Mouse (Mus musculus): ENCODE data around the gene Wfdc6b.
"Not testable (repeated sequence)": the region's sequence is repeated elsewhere in the genome, so short reads cannot be mapped to it uniquely, and the experiment has no call there.

The Wfdc6b gene

DNA sequence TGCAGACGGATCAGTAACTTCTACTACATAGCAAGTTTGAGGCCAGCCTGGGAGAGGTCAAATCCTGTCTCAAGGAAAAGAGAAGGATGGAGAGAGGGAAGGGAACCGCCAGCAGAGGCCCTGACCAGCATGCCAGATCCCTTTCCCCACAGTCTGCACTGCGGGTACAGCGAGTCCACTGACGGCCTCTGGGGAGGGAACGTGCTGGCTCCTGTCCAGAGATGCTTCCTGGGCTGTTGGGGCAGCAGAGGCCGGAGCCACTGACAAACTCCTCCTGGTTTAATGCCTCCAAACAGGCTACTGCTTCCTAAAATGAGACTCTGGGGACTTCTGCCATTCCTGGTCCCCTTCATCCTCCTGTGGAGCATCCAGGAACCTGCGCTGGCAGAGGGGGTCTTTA lies at the start of gene Wfdc6b, which contains the start of gene Wfdc8:
TSS of gene Wfdc6b (plus strand) at position 52 of the 400 bp plus-strand sequence.
TSS of gene Wfdc8 (minus strand) at position 156 of the 400 bp plus-strand sequence.
- DNase-seq = not testable (repeated sequence)

DNA sequence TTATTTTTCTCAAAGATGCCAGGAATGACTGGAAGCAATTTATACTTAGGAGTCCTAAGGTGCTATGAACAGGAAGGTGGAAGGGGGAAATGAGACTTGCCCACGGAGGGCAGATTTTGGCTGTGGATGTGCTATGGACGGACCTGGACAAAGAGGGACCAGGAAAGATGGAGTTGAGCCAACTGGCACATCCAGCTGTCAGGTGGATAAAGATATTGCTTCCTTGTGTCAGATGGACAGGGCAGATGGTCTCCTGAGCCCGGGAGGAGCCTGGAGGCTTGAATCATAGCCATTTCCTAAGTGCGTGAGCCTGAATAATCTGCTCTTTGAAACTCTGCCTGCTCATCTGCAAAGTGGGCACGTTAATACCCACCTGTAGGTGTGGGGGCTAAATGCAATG lies 49.0 kb upstream of the Wfdc6b start:
- DNase-seq = no peak

DNA sequence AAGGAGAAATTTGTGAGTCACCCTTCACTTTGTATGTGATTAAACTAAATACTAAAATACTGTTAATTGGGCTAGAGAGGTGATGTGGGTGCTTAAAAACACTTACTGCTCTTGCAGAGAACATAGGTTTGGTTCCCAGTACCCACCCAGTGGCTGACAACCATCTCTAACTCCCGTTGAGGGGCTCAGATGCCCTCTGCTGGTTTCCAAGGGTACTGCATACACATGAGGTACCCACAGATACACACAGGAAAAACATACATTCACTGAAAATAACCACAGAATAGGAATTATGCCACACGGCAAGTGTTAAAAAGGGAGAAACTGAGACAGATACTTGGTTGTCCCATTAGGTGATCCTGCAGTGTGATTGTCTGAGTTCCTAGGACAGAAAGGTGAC lies 46.3 kb upstream of the Wfdc6b start:
- no peak for DNase-seq

DNA sequence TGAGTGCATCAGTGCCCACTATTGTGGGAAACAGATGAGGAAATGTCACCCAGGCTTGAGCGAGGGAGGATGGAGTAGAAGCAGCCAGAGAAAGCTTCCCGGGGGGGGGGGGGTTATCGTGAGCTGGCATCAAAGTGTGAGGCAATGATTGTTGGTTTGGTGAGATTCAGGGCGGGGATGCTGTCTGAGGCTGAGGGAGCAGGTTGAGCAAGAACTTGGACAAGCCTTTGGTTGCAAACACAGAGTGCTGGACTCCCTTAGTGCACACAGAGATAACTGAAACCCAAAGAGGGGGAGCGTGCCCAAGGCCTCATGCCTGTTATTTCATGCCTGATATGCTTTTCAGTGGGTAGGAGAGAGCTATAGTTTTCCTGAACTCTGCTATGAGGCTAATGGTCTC lies 45.9 kb upstream of the Wfdc6b start:
- DNase-seq = no peak

DNA sequence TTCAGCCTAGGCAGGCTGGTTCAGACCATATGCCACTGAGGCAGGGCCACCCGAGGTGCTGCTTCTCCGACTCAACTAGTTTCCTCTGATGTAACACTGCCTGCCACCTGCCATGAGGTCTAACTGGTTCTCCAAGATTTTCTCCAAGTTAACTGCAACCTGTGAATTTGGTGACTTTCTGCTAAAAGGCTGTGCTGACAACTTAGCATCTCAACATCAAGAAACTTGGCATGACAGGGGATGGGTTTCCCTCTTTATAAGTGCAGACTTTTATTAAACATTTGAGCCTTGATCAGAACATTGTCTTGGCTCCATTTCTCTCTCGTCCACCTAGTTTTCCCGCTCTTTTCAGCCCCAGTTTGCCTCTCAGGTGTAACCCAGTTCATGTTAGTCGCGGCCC lies 40.0 kb upstream of the Wfdc6b start, which contains the start of gene Spint3:
TSS of gene Spint3 (minus strand) at position 101 of the 400 bp plus-strand sequence.
- not testable (repeated sequence) for DNase-seq

DNA sequence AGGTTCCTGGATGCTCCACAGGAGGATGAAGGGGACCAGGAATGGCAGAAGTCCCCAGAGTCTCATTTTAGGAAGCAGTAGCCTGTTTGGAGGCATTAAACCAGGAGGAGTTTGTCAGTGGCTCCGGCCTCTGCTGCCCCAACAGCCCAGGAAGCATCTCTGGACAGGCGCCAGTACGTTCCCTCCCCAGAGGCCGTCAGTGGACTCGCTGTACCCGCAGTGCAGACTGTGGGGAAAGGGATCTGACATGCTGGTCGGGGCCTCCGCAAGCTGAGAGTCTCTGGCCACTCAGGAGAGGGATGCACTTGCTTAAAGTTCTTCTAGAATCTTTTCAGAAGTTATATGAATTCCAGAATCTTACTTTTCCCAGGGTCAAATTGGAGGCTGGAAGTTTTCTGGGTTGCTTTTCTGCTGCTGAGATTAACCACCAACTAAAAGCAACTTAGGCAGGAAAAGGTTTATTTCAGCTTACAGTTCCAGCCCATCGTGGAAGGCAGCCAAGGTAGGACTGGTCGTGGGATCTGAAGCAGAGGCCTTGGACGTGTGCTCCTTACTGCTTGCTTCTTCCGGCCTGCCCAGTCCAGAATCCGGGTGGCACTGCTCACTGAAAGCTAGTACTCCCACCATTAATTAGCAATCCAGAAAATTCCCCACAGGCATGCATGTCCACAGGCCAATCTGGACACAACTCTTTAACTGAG lies 28.1 kb upstream of the Wfdc6b start, which contains the start of gene Wfdc6a:
TSS of gene Wfdc6a (minus strand) at position 423 of the 701 bp plus-strand sequence.
- DNase-seq = not testable (repeated sequence)

DNA sequence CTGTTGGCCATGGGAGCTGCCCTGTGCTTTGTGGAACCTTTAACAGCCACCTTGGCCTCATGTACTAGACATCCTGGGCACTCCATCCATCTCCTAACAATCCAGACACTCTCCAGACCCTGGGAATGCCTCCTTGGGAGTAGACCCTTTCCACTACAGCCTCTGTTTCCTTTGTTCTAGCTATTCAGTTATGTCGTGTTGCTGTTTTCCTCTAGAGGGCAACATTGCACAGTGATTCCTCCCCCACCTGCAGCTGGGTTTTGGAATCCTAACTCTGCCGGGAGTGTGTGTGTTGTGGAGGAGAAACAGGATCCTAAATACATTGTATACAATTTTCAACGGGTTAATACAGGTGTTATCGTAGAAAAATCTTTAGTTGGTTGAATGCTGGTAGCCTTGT lies 21.3 kb upstream of the Wfdc6b start:
- no peak for DNase-seq

DNA sequence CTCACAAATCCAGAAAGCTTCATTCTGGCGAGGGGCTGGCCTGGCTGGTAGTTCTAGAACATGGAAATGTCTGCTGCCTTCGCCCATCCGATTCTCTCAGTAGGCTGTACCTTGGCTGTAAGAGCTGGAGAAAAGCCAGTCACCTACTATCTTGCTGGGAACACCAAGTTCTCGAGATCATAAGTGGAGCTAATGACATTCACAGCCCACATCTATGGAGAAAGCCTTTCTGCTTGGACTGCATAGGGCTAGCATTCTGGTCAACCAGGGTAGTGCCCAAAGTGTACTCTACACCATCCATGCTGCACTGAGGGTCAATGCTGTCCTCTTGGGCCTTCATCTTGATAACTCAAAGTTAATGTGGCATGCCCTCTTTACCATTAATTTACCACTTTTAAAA lies 19.8 kb upstream of the Wfdc6b start, which contains the start of gene Eppin:
TSS of gene Eppin (minus strand) at position 101 of the 400 bp plus-strand sequence.
- no peak for DNase-seq

DNA sequence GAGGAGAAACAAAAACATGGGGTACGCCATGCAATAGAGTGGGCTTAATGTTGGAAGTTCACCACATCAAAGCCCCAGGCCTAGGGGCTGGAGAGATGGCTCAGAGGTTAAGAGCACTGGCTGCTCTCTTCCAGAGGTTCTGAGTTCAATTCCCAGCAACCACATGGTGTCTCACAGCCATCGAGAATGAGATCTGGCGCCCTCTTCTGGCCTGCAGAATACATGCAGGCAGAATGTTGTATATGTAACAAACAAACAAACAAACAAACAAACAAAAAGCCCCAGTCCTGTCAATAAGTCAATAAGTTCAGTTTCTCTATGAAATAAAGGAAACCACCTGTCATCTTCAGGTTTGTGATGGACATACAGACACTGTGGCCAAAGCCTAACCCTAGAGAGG lies 13.1 kb upstream of the Wfdc6b start:
- DNase-seq = no peak

DNA sequence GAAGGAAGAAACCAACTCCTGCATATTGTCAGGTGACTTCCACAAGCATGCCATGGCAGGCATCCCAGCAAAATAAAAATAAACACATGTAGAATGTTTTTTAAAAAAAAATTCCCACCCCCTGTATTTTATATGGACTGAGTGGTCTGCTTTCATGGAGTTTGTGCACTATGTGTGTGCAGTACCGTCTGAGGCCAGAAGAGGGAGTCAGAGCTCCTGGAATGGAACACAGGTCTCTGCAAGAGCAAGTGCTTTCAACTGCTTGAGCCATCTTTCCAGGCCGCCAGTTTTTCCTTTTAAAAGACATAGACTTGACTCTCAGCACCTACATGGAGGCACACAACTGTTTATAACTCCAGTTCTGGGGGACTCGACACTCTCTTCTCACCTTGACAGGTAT lies 9.8 kb upstream of the Wfdc6b start:
- no peak for DNase-seq

DNA sequence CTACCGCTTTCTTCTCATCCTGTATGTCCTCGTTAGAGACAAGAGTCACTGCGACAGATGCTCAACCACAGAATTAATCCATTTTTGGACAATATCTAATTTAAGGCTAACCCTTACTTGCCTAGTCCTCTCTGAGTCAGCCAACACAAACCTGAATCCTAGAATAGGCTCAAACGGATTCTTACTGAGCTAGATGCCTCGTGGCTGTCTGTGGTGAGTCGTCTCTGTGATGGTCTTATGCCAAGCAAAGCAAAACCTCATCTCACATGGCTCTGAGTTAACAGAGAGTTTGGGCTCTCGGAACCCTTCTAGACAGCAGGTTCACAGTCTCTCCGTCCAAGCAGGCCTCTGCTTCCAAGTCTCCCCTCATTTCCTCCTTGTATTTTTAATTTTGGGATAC lies 8.9 kb upstream of the Wfdc6b start:
- DNase-seq = no peak

DNA sequence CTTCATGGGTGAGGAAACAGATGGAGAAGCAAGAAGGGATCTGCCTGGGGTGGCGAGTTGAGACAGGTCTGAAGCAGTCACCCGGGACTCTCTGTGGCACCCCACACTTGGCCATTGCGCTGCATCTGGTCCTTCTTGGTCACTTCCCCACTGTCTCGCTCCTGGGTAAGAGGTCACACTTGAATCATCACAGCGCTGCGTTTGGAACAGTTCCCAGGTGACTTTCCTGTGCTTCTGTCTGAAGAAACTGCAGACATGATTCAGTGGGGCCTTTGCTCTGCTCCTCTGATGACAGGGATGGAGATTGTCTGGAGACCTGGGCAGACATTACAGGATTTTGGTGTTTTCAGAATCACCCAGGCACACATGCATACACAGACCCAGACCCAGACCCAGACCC lies 4.5 kb upstream of the Wfdc6b start:
- no peak for DNase-seq

DNA sequence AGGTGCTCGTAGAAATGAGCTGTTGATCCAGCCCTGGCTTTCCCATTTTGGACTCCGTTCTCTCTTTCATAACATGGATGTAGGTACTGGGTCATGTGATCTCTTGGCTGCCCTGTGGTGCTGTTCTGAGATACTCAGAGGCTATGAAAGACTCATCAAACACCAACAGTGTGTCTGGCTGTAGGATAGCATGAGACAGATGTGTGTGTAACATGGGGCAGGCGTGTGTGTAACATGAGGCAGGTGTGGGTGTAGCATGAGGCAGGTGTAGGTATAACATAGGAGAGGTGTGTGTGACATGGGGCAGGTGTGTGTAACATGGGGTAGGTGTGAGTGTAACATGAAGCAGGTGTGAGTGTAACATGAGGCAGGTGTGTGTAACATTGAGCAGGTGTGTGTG lies 2.1 kb downstream of the Wfdc6b start:
- DNase-seq = no peak

DNA sequence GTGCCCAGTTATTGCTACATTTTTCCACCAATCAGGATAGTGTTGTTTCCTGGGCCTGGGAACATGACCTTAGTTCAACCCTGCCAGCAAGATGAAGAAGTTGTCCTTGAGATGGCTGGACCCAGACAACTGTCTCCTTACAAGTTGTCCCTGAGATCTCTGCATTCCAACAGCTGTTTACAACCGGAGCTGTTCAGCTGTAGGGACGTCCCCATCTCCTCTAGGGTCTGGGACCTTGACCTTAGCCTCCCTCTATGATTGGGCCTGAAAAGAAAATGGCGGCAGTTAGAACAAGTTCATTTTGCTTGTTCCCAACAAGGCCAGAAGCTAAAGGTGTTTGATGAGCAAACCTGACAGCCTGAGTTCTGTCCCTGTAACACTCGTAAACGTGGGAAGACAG lies 5.7 kb downstream of the Wfdc6b start:
- no peak for DNase-seq

DNA sequence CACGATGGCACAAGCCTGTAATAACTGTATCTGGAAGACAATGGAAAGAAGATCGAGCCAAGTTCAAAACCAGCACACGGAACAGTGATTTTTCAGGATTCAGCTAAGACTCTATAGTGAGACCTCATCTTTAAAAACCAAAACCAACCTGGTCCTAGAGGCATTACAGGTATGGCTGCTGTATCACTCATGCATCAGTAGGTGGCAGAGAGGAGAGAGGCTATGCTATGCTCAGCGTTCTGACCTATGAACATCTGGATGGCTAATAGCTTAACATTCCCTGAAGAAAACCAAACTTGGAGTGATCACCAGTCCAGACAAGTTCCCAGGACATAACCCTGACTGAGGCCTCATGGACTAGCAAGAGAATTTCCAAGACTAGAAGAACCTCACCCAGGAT lies 8.5 kb downstream of the Wfdc6b start:
- DNase-seq = no peak

DNA sequence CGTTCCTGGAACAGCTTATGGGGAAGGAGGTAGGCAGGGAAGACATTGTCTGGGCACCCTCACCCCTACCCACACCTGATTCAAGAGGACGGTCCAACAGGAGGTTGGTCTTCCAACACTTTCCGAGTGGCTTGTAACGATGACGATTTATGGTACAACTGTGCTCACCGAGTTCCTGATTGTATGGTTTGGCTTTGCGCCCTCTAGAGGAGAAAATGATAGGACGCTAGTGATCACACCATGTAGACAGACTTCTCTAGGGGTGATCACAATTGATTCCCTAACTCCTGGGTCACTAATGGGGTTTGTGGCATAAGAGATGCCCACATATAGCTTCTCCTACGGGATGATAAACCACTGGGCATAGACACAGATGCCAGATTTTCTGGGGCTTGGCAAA lies 21.9 kb downstream of the Wfdc6b start:
- no peak for DNase-seq

DNA sequence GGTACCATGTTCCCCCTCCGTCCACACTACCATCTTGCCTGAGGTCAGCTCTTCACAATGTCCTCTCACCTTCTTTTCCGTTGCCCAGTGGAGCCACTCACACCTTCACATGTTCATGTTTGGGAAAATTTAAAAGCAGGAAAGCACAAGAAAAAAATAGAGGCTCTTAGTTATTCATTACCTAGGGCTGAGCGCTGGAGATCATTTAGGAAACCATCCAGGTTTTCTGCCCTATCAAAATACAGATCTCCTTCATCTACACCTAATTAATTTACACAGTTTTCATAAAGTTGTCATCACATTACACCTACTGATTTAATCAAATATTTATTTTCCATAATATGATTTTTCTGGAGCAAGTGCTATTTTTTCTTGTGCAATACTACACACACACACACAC lies 25.4 kb downstream of the Wfdc6b start, which contains the start of gene Wfdc16:
TSS of gene Wfdc16 (minus strand) at position 101 of the 400 bp plus-strand sequence.
- DNase-seq = no peak

DNA sequence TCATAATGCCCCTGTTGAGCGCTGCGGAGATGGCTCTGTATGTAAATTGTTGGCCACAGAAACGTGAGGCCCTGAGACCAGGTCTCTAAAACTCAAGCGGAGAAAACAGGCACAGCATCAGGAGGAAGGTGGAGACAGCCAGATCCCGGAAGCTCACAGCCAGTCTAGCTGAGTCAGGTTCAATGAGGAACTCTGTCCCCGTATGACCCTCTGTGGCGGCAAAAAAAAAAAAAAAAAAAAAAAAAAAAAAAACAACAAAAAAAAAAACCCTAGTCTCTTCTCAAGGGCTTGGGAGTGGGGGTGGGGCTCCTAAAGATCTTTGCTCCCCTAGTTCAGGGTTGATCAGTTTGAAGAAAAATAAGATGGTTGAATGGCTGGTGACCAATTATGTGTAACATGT lies 27.8 kb downstream of the Wfdc6b start:
- no peak for DNase-seq

DNA sequence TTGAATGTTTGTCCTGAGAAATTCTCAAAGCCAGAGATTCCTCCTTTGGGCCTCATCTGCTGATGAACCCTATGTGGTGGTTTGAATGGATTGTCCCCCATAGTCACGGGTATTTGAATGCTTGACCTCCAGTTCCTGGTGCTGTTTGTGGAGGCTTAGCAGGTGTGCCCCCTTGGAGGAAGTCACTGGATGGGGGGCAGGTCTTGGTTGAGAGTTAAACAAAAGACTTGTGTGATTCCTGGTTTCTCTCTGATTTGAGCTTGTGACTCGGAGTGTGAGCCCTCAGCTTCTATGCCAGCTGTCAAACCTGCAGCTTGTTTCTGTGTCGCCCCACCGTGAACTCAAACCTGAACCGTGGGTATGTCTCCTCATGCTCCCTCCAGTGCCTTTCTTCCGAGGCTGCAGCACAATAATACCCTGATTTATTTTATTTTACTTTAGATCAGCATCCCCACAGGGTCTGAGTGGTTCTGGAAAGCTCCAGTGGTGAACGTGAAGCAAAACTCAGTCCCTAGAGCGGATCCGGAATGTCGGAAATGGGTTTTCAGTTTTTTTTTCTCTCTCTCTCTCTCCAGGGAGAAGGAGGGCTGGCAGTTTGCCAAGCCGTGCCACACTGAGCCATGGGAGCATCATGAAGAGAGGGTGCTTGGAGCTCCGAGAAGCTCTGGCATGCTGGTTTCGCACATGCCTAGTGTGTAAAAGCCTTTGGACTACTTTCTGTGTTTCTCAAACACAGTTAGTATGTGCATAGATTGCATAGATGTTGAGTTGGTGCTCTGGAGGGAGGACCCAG lies 28.8 kb downstream of the Wfdc6b start:
- no peak for DNase-seq

DNA sequence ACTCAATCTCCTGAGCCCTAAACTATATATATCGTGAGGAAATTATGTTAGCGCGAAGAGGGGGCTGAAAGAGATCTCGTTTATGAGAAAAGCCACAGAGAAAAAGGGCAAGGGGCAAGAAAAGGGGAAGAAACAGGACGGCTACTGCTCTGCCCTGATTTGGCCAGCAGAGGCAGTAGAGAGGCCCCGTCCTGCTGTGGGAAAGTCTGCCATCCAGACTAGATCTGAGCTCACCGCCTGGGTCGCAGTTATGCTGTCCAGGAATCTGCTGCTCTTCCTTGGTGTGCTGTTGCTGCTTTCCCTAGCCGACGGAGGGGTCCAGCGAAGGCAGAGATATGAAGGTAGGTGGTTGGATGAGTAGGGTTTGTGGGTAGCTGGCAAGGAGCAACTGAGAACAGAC lies 42.5 kb downstream of the Wfdc6b start, which contains the start of gene Wfdc10:
TSS of gene Wfdc10 (plus strand) at position 189 of the 400 bp plus-strand sequence.
- DNase-seq = peak; percentile 29

DNA sequence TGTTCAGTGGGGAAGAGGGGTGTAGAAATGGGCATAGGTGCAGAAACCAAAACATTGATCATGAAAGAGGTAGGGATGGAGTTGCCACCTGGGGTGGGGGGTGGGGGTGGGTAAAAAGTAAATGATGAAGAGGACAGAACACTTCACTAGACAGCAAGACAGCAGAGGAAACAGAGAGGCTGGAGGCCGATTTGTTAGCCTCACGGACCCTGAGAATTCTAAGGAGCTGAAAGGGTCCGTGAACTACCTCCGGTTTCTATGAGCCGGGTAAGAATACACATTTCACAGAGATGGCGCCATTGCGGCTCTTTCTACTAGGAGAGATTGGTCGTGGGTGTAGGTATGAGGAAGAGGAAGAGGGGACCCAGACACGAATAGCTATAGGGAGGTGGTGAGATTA lies 43.2 kb downstream of the Wfdc6b start, which contains the start of gene Wfdc9:
TSS of gene Wfdc9 (minus strand) at position 101 of the 400 bp plus-strand sequence.
- no peak for DNase-seq

DNA sequence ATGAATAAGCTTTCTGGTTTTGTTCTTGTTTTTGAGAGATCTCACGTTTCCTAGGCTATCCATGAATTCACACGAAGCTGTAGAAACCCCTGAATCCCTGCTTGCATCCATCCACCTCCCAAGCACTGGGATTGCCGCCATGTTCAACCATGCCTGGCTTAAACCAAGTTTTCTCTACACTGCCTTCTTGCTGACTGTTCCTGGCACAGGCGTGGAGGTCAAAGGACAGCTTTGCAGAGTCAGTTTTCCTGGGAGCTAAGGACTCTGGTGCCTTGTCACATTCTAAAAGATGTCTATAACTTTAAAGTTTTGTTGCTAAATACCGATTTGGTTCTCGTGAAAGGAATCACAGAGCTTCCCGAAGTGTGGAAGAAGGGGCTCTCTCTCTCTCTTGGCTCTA lies 51.5 kb downstream of the Wfdc6b start:
- DNase-seq = no peak

Measured in liver (tissue).